Mouse (Mus musculus) urinary bladder, postnatal 25 days (tissue): Measurements from ENCODE around the gene Slc2a1.

Experiments used
- DNase-seq: peaks from one replicate; pipeline ENCODE4 v3.0.0; 2022; ENCODE audit warnings: low spot score

Slc2a1 gene

DNA sequence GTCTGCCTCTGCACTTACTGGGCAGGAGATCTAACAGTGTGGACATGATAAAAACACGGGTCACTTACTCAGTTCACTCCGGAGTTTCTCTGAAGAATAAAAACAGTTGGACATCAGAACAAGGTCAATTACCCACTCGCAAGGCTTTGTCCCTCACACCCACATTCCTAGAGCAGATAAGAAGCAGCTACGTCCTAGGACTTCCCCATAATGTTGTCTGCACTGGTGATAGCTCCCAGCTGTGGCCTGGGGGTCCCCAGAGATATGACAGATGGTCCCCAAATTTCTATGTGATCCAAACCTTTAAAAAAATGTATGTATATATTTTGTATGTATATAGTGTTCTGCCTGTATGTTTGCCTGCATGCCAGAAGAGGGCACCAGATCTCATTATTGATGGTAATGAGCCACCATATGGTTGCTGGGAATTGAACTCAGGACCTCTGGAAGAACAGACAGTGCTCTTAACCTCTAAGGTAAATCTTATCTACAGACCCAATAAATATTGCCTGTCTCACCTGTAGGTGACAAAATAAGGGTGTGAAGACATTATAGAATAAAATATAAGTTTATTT, 71.7 kb downstream of the Slc2a1 start:
- DNase-seq: no peak

DNA sequence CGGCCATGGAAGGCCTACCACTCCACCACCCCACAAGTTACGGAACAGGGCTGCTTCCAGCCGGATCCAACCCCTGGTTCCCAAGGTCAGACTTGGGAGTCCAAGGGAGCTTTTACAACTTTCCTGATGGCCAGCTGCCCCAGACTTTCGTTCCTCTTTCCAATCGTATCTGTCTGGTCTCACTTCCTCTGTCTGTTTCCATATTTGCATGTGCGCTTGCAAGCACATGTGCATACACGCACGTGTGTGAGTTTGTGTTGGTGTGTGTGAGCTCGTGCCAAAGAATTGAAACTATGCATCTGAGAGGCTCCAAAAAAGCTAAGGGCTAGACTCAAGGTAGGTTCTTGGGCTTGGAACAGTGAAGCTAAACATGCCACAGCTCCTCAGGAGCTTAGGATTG, 72.9 kb downstream of the Slc2a1 start:
- DNase-seq: no peak

DNA sequence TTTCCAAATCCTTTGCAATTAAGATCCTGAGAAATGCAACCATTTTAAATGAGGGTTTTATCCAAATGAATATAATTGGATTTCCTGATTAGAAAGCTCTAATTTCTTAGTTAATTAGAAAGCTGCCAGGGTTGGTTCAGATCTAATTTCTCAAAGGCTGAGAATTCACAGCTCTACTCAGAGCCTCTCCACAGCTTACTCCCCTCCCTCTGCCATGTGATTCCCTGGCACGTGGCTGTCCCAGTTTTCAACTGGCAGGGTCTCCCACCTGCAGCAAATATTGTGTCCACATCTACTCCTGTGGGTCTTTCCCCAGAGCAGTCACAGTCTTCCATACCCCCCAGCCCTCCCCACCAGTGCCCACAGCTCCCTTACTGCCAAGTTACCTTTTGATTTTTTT, 75.0 kb downstream of the Slc2a1 start:
- no peak for DNase-seq

DNA sequence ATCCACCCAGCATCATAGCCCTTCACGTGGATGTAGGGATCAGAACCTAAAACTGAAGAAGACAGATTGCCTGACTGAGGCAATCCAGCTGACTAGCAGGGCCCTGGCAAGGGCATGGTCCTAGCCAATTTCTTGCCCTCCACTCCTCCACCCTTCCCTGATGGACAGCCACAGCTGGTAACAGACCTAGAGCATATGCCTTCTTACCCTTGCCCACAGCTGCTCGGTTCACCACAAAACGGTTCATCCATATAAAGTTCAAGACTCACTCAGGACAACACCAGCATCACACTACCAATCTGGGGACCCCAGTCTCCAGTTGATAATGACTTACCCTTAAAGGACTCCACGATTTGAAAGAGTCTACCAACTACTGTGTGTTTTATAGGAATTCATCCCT, 77.3 kb downstream of the Slc2a1 start:
- DNase-seq: no peak
